Mouse (Mus musculus) embryonic fibroblast, embryonic 13.5 days (primary cell): Measurements from ENCODE around the gene Asb17.

Source experiments
- CTCF ChIP-seq: IDR thresholded peaks from 2 replicates; pipeline ENCODE4 v1.5.1; 2011; ENCODE audit warnings: mild to moderate bottlenecking, control low read depth, low read length, moderate library complexity, borderline replicate concordance; ENCODE audit not compliant: insufficient read depth
- POLR2A ChIP-seq: IDR thresholded peaks from 2 replicates; pipeline ENCODE4 v1.6.1; 2011; ENCODE audit warnings: low read depth, mild to moderate bottlenecking, control low read depth, low read length, moderate library complexity

GRCm38 (mm10) chr3:153826616-153827015 is 17.4 kb upstream of the Asb17 start:
- TF ChIP-seq POLR2A = no peak
- TF ChIP-seq CTCF = no peak
